Mouse (Mus musculus) CD8-positive naive resting alpha-beta T cell, adult 2 months (primary cell): ENCODE data around the gene Ptprm.

Experiments
- DNase-seq, 2 experiments: peaks; one replicate each; pipeline ENCODE4 v3.0.0; 2022; ENCODE audit warnings: low read depth in 2 of 2, low spot score in 2 of 2

Ptprm gene

DNA sequence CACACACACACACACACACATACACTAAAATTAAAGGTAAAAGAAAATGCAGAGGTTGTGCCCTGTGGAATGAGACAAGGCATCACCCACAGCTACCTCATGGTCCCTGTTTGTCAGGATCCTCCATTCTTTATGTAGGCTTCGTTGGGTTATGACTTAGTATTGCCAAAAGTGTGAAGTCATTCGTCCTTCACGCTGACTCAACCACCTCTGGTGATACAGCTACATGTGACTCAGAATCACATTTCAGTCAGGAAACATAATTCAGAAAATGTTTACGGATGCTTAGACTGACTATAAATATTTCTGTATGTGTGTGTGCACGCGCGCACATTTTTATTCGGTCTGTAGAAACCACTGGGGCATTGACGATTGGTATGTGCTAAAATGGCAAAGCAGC, 121.2 kb downstream of the Ptprm start:
- no peak for DNase-seq

DNA sequence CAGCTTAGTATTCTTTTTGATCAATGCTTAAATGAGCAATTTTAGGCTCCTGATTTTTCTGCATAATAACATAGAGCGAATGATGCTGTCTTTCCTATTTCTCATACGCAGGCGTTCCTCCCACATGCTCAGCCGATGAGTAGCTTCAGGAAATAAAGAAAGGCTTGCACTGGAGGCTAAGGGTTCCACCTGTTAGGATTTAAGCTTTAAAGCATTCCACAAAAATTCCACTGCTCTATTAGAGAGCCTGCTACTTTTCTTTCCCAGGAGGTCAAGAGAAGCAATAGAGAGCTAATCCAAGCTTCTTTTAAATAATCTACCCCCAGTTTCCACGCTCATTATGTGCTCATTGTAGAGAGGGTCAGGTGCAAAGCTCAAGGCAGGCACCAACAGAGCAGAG, 127.3 kb downstream of the Ptprm start:
- DNase-seq: no peak

DNA sequence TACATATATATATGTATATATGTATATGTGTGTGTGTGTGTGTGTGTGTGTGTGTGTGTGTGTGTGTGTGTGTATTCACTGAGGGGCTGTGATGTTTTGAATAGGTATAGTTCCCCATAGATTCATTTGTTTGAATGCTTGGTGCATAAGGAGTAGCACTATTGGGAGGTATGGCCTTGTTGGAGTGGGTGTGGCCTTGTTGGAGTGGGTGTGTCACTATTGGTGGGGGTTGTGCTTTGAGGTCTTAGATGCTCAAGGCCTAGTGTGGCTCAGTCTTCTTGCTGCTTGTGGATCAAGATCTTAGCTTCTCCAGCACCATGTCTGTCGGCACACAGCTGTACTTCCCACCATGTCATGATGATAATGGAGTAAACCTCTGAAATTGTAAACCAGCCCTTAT, 138.9 kb downstream of the Ptprm start:
- no peak for DNase-seq

DNA sequence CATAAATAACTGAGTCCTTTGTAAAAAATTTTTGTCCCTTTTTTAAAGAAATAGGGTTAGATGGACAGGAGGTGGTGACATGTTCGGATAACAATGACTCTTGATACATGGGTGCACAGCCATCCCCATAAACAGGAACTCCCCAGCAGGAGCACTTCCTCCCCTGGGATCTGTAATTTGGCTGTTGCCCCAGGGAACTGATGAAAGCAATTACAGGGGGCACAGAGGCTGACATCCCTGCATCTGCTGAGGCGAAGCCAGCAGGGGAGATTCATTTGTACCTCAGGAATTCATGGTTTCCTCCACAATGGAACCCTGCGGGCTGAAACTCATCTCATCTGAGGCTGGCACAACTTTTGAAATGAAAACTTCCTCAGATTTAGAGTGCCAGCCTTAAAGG, 140.5 kb downstream of the Ptprm start:
- no peak for DNase-seq

DNA sequence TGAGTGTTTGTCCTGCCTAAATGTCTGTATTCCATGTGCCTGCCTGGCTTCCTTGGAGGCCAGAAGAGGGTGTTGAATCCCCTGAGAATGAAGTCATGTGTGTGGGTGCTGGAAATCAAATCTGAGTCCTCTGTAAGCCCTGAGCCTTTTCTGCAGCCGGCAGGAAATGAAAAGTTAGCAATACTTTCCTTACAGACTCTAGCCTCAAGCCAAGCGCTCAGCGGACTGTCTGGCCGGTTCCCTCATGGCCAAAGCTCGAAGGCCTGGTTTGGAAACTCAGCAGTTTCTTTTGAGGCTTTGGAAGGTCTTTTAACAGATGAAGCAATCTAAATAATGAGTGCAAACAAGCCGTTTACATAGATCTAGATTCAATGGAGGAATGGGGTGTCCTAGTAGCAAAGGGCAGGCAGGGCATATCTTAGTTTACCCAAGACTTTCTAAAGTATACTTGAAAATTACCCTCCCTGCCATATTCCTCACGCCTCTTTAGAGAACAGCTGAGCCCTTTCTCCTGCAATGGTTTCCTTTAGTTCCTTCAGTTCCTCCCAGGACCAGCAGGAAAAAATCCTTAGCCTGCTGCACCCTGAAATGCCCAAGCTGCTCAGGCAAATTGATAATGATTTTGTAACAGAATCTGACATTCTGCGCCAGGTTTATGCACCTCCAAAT, 144.4 kb downstream of the Ptprm start:
- no peak for DNase-seq

DNA sequence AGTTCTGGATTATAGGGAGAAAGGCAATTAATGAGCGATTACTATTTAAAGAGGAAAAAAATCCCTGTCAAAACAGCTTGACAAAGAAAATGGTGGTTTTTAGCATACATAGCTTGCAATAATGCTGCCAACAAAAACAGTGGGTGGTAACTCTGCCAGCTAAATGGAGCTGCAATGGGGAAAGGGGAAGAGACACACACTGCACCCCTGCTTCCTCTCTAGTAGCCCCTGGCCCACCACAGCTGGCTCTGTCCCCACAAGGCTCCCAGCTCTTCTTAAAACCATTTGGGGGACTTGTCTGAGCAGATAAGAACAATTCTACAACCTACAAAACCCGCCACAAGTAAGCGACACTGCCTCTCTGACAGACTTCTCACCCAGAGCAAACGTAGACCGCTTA, 145.7 kb downstream of the Ptprm start:
- no peak for DNase-seq

DNA sequence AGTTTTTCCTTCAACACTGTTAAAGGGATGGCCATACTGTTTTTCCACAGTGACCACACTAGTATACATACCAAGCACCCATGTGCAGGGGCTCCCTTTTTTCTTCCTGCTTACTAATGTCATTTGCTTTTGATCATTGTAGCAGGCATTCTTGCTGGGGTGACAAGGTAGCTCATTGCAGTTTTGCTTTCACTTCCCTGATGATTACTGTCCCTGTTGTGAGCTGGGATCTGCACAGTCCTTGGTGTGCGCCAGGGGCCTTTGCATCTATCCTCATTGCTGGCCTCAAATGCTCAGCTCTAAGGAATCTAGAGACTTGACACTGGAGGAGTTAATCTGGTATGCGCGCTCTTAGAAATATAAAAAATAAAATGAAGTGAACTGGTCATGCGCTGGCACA, 147.3 kb downstream of the Ptprm start:
- no peak for DNase-seq

DNA sequence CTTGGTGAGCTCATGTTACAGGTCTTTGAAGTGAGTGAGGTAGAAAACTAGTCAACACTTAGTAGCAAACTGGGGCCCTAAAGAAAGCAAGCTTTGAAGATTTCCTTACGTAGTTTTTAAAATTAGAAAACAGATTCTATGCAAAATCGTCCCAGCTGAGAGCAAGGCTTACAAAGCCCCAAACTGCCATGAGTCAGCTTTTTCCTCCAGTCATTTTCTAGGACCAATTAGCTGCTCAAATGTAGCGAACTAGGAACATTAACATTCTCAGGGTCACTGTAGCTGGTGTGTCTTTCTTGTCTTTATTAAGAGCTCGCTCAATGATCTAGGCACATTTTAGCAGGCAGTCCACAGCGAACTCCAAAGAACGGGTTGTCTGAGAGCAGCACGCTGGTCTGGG, 153.1 kb downstream of the Ptprm start:
- no peak for DNase-seq

DNA sequence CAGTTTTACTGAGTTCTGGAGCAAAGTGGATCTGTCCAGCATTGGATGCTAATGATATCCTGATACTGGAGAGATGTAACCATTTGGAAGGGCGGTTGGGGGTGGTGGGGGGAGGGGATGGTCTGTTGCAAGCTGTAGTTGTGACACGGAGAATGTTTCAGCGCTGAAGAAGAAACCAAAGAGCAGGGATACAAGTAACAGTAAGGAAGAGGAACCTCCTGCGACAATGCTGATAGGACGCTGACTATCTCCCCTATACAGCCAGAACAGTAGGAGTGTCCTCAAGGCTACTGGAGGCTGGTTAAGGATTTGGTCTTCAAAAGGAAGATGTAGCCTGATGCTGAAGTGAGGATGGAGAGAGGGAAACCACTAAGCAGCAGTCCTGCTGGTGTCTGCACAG, 160.5 kb downstream of the Ptprm start:
- DNase-seq: no peak

DNA sequence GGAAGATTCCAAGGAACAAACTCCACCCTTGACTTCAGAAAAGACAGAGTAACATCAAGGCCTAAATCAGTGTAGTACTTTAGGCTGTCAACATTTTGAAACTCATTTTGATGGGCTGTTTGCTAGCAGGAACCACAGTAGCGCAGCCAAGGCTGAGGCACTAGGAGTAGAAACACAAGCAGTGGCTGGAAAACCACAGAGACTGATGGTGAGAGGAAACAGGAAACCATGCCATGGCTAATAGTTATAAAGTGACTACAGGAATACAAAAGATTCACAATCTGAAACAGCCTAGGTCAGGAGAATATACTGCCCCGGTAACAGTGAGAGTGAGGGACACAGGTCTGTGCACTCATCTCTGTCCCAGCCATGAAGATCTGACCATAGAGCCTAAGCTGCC, 165.7 kb downstream of the Ptprm start:
- no peak for DNase-seq

DNA sequence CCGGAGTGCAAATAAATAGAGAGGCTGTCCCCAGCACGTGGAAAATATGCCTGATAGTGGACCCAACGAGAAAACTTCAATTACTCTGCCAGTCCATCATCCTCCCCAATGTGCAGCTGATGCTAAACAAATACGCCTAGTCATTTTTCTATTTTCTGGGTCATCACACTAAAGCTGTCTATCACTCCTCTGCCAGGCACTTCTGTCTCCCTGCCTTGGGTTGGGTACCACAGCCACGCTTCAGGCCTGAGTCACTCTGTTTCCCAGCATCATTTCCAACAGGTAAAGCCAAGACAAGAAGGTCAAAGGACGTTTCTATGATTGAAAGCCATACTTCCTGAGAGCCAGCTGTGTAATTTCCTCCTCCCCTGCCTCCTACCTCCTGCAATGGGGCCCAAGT, 167.4 kb downstream of the Ptprm start:
- DNase-seq: no peak

DNA sequence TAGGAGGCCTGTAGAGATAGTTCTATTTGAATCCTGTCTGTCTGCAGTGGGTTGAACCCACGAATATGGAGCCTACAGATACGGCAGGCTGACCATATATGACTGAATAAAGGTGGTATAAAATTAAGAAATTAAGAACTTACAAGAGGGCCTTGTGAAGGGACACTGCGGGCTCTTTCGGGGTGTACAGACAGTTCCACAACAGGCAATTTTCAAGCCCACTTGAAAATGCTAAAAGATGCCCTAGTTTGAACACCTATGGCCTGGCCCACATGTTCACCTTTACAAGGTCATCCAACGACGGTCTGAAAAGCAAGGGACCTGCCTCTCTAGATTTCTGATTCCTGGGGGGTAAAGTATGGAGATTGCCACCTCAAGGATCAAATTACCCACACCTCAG, 168.3 kb downstream of the Ptprm start:
- no peak for DNase-seq

DNA sequence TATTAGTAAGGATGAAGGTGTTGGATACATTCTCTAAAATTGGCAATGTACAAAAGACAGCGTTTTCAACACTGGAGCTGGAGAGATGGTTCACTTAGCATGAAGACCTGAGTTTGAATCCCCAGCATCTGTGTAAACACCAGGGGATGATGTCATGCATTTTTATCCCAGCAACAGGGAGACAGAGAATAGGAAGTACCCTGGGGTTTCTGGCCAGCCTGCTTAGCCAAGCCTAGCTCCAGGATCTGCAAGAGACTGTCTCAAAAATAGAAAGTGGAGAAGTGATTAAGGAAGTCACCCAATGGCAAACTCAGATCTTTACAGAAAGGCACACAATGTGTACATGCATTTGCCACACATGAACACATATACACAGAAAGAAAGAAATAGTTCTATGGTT, 174.8 kb downstream of the Ptprm start:
- DNase-seq: no peak

DNA sequence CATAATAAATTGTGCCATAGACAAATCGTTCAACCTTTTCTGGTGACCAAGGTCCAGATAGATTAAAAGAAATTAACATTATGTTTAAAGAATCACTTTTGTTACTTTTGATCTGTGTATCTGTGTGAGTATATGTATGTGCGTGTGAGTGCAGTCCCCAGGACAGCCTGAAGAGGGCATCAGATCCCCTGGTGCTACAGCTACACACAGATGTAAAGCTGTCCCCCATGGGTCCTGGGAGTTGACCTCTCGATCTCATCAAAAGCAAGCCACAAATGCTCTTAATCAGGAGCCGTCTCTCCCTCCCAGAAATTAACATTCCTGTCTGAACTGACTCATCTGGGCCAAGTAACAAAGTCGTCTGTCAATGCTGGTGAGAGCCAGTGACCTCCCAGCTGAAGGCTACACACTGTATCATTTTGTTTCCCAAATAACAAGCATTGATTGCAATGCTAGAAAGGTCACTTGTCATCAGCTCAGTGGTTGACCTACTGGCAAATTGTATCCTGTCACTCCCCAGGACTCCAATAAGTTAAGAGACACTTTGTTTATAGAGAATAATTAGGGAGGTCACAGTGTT, 175.5 kb downstream of the Ptprm start:
- no peak for DNase-seq

DNA sequence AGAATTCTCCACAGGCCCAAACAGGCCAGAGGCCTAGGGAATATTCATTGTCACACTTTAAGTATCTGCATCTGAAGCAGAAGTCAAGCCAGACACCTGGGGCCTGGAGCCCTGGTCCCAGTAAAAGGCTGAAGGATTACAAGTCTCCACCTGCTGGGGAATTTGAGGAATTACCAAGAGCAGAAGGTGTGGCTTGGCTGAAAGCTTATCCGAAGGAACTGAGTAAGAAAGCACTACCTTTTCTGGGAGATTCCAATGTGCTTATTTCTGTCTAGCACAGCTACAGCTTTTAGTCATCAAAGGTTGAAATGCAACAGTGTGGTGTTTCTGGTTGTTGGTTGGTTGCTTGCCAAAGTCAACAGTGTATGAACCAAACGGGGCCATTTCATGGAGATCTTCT, 178.4 kb downstream of the Ptprm start:
- no peak for DNase-seq

DNA sequence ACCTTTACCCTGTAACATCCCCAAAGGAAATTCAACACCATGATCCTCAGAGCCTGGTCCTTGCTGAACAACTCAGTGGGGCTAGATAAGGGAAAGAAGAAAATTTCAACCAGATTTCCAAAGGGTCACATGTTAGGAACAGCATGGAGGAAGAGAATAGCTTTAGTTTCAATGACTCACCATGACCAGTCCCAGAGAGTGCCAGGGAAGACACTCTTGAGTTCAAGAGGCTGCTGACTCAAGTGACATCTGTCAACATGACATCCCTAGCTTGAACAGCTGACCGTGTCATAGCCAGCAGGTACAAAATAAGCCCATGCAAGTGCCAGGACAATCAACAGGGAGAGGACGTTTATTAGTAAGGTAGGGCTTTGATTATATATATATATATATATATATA, 182.9 kb downstream of the Ptprm start:
- DNase-seq: no peak

DNA sequence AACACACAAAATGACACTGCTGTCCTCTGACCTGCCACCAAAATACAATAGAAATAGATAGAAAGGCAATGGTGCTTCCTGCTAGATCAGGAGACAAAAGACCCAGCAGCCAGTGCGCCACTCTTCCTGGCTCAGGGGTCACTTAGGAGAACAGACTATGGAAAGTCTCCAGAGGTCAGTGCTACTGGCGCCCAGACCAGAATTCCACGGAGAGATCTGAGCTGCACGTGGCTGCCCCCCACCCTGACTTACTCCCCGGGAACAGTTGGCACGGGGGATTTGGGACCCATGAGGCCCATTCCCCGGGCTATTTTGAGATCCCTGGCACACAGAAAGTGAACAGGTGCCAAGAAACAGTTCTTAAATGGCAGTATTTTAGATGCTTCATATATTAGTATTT, 183.6 kb downstream of the Ptprm start:
- no peak for DNase-seq

DNA sequence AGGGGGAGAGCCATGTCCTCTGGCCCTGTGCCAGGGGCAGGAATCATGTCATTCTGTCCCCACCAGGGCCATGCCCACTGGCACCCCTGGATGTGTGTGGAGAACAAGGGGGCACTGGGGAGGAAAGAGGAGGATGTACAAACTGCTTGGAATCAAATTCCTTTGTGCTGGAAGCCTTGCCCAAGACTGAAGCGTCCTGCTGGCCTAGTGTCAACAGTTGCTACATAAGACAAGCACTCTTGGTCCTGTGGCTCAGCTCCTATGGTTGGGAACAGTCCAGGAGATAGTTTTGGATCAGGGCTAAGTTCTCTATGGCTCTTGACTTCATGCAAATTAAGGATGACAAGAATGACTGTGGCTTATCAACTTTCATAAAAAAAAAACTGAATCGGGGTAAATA, 188.4 kb downstream of the Ptprm start:
- no peak for DNase-seq

DNA sequence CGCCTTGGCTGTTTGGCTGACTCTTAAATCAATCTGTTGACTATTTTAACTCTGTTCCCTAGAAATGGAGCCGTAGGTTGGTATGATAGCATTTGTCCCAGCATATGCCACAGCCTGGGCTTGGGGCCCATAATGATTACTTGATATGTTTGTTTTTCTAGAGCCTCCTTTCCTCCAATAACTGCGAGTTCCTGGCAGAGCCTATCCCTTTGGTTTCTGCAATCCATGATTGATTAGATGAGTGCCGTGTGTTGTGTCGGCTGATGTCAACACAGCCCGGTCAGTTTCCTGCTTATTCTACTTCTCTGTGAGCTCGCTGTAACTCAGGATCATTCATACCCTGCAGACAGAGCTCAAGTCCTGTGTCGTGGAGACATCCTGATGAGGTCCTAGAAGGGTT, 194.6 kb downstream of the Ptprm start:
- no peak for DNase-seq

DNA sequence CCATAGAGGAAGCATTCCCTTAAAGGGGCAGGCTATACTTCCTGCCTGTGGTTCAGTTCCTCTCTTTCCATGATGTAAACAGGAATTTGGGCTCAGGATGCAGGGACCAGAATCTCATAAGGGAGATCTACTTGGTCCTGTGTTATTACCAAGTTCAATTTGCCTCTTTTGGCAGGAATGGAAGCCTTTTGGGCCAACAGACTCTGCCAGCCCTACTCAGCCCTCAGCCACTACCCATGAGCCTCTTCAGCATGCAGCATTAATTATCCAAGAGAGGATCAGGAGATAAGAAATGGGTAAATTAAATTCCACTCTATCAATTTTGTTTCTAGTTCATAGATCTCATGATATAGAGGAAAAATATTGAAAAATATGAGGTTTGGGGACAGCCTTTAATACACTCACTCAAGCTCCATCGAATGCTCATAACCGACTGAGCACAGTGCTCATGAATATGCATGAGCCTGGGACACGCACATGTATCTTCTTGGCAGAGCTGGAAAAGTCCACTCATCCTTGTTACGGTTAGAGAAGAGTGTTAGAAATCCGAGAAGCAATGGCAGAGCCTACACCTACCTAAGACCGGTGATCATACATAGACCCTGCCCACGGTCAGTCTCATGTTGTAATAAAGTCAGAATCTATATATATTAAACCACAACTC, 197.0 kb downstream of the Ptprm start:
- DNase-seq: no peak

DNA sequence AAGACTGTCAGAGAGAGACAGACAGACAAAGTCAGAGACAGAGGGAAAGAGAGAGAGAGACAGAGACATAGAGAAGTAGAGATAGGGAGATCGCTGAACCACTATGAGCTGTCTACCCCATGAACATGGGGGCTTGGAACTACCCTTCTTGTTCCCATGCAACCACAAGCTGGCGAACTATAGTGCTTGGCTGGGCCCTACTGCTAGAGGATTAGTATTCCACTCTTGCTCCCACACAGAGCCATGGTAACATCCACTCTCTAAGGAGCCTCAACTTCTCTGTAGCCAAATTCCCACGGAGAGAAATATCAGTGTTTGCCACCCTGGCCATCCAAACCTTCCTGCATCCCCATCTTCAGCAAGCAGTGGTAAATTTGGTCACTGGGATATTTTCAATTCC, 202.0 kb downstream of the Ptprm start:
- DNase-seq: no peak

DNA sequence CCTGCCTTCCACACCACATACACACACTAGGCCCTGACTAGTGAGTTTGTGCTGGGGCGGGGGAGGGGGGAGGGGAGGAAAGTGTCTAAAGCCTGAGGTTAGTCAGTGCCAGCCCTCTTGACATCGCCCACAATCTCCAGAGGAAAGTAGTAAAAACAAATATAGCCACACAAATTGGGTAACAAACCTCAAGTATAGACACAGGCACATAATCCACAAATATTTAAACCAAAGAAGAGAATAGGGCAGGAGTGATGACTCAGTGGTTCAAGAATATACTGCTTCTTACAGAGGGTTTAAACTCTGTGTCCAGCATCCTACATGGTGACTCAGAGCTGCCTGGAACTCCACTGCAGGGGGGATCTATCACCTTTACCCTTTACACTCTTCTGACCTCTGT, 203.8 kb downstream of the Ptprm start:
- no peak for DNase-seq

DNA sequence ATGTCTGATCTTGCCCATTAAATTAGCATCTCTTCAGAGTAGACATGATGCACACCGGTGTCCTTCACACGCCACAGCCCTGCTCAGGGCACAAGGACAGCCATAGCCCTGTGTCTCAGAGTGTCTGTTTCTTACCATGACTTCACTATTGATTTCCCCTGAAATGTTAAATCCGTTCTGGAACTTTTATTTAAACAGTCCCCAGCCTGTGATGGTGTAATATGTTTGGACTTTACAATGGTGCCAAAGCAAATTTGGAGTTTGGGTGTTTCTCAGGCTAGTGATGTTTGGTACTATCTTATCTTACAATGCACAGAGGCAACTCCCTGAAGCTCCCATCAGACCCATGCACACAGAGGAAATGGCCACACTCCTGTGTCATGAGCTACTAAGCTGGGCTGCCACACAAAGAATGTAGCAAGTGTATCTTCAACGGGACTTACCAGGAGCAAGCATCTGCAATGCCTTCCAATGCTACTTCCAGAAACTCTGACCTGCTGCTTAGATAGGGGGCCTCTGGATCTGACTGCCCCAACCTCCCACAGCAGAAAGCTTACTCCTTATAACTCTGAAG, 212.0 kb downstream of the Ptprm start:
- no peak for DNase-seq
